Mouse (Mus musculus) urinary bladder, postnatal 25 days (tissue): ENCODE measurements around the gene Ralgapa1.
"Not testable (repeated sequence)": the region's sequence is repeated elsewhere in the genome, so short reads cannot be mapped to it uniquely, and the experiment has no call there.

Experiments
- DNase-seq: peaks from one replicate; pipeline ENCODE4 v3.0.0; 2022; ENCODE audit warnings: low spot score

Gene Ralgapa1

DNA sequence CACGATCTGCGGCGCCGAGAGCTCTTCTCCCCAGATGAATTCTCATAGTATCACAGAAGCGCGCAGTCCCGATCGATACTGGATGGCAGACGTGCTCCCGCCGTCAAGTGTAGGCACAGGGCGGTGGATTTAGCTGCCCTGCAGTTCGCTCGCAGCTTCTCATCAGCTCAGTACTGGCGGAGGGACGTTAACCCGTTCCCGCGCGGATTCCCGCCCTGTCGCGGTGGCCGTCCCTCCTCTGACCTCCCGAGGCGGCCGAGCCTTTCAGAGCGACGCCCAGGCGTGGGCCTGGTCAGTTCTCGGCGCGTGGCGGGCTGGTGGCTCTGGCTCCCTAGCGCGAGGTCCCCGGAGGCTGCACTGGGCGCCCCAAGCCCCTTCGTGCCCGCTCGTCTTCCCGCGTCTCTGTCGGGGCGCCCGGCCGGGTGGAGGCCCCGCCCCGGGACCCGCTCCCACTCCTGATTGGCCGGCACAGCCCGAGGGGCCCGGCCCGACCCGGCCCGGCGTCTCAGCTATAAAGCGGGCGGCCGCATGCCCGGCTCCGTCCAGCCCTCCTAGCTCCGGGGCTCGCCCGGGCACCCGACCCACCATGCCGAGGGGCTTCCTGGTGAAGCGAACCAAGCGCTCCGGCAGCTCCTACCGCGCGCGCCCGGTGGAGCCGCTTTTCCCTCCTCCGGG is 221.9 kb downstream of the Ralgapa1 start, which contains the start of gene Insm2:
Gene Insm2 (plus strand): TSS at position 541 of the 675 bp plus-strand sequence.
- DNase-seq, result no peak

DNA sequence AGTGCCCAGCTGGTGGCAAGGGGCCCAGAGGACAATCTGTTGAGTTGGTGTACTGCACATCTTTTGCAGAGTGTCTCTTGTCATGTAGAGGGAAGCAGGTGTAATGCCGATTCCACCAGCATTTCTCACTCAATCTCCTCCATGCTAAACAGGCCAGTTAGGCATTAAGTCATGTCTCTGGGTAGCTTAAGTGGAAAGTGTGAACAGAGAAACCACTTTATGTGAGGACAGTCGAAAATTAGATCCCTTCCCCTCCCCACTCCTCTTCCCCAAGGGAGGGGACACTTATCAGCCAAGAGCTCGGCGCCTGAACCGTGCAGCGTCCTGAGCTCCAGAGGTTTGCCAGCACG is 222.5 kb downstream of the Ralgapa1 start:
- DNase-seq, result no peak

DNA sequence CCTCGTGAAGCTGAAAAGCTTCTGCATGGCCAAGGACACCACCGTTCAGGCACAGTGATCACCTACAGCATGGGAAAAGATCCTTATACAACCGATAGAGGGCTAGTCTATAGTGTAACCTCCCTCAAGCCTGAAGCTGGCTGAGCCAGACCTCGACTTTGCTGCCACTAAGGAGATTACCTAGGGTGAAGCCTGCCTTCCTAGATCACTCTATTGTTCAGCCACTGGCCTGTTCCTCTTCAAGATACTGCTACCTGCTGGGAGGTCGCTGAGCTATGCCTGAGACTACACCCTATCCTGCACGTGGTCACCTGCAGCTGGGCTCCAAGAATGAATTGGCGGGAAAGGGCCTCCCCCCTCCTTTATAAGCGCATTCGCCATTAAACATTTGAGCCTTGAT is 234.0 kb downstream of the Ralgapa1 start:
- DNase-seq, result not testable (repeated sequence)

DNA sequence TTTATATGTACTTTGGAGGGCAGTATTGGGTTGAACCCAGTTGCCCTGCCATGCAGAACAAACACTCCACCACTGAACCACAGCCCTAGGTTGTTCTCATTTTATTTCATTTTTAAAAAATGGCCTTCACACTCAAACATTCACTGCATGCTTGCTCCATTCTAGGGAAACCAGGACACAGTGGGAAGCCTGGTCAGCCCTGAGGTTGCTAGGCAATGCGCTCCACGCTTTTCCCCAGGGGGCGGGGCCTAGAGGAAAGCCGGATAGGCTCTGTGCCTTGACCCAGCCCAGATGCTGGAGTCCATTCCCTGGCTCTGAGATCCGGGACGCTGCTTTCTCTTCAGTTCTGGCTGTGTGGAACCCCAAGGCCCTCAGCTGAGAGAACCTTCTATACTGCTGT is 247.2 kb downstream of the Ralgapa1 start:
- no peak for DNase-seq

DNA sequence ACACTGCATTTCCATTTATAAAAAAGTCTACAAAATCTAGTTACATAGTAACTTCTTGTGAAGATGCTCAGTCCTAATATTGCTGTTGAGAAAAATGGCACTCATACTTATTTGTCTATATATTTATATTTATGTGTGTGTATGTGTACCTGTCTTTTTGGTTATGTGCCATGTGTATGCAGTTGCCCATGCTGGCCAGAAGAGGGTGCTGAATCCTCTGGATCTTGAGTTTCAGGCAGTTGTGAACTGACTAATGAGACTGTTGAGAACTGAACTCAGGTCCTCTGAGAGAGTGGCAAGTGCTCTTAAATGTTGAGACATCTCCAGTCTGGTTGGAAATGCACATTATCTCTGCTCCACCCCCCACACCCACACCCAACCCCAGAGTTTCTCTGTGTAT is 247.9 kb downstream of the Ralgapa1 start:
- no peak for DNase-seq

DNA sequence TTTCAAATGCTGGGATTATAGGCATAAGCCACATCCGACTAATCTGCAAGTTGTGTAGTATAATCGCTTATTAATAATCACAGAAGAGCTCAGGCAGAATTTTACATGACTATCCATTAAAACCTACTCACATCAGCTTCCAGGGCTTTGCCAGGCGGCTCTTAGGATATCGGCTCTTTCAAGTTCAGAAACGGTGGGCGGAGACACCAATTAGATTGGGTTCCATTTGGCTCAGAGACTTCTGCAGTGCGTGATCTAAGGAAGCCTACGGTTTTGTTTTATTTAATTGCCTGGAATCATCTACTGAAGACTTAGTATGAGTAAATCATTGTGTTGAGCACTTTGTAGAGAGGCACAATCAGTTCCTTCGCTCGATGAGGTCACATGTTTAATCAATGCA is 249.3 kb downstream of the Ralgapa1 start:
- no peak for DNase-seq

DNA sequence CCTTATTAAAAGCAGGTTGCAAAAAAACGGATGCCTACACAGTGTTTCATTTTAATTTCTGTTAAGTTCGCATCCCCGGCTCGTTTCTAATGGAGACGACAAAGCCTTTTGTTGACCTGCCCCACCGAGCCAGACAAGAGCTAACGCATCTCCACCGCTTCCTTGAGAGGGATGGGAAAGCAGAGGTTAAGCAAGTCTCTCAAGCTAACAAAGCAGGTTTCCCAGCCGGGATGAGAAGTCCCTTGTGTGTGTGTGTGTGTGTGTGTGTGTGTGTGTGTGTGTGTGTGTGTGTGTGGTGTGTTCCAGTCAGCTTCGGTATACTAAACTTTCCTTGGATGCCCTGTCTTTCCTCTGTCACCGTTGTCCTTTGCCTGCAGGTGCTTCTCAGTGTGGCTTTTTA is 249.8 kb downstream of the Ralgapa1 start:
- DNase-seq, result no peak

DNA sequence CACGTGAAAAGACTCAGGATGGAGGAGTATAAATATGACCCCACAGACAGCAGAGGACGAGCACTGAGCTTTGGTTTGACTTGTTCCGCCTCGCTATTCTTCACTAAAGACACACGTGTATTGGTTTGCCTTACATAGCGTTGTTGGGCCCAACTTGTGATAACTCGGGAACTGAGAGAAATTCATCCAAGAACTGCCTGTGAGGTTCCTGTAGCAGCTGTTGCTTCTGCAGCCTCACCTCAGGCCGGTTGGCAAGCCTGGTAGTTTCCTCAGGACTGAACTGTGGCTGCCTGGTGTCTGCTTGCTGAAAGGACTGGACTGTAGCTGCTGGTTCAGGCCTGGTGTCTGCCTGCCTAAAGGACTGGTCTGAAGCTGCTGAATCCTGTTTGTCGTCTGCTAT is 250.3 kb downstream of the Ralgapa1 start:
- no peak for DNase-seq

DNA sequence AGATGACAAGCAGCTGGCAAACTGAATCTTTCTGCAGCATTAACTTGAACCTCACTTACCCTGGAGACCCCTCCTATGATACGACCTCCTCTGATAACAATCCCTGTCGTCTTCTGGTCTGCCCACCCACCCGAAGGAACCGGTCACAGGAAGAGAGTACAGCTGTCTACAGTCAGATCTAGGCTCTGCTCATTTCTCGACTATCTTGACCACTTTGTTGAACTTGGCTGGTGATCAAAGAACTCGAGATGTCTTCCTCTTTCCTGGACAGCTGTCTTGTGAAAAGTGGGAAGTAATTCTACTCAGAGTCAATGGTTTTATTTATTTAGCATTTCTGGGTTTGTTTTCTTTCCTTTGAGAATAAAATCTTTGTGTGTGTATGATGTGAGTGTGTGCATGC is 251.3 kb downstream of the Ralgapa1 start:
- no peak for DNase-seq

DNA sequence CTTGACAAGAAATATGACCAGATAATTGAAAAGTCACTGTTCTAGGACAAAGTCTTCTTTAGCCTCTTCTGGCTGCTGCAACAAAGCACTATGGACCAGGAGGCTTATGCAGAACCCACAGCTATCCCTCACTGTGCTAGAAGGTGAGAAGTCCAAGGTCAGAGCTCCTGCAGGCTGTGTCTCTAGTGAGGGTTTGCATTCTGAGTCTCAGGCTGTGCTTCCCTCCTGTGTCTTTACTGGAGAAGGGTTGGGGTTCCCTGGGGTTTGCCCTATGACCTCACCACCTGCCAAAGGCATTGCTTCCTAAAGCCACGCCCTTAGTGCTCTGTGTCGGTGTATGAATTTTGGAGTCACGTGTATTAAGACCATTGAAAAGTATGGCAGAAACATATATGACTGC is 252.5 kb downstream of the Ralgapa1 start:
- no peak for DNase-seq

DNA sequence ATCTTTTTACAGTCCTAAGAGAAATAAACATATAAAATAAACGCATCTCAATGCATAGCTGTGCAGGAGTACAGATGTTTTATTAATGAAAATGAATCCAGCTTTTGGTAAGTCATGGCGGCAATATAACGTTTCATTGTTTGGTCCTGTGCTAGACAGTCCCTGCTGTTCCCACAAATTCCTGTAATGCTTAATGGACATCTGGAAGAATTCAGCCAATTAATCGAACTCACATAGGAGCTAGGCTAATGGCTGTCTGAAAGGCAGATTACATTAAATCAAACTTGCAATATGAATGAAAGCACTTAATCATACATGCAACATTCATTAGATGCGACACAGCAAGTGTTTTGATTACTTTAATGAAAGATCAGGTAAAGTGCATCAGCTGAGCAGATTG is 254.1 kb downstream of the Ralgapa1 start:
- no peak for DNase-seq

DNA sequence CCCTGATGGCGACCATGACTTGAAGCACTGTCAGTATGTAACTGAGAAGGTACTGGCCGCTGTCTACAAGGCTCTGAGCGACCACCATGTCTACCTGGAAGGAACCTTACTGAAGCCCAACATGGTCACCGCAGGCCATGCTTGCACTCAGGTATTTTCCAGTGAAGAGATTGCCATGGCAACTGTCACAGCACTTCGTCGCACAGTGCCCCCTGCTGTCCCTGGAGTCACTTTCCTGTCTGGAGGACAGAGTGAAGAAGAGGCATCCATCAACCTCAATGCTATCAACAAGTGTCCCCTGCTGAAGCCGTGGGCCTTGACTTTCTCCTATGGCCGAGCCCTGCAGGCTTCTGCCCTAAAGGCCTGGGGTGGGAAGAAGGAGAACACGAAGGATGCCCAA is 255.1 kb downstream of the Ralgapa1 start:
- no peak for DNase-seq

DNA sequence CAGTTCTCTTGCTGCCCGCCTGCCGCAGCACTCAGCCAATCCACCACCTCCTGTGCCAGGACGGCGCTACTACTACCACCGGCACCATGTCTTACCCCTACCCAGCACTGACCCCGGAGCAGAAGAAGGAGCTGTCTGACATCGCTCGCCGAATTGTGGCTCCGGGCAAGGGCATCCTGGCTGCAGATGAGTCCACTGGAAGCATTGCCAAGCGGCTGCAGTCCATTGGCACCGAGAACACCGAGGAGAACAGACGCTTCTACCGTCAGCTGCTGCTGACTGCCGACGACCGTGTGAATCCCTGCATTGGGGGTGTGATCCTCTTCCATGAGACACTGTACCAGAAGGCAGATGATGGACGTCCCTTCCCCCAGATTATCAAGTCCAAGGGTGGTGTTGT is 255.8 kb downstream of the Ralgapa1 start, which contains the start of gene Aldoart2:
Gene Aldoart2 (plus strand): TSS at position 34 of the 400 bp plus-strand sequence.
- DNase-seq, result no peak

DNA sequence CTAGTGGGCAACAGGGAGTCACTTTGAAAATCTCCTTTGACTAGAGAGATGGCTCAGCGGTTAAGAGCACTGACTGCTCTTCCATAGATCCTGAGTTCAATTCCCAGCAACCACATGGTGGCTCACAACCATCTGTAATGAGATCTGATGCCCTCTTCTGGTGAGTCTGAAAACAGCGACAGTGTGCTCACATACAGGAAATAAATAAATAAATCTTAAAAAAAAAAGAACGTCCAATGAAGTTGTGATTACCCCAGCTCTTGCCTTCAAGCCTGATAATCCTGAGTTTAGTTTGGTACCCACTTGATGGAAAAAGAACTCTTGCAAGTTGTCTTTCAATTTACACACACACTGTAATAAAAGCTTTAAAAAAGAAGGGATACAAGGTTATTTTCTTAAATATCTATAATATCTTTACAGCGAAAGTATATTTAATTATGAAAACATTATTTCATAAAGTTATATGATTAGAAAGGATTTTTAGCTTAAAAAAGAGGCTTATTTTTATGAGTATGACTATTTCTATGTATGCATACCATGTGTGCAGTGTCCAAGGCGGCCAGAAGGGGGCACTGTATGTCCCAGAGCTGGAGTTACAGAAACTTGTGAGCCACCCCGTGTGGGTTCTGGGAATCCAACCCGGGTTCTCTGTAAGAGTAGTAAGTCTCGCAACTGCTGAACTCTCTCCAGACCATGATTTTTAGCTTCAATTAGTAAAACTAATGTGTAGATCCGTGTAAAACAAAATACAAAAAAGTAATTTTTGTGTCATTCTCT is 256.6 kb downstream of the Ralgapa1 start:
- DNase-seq, result no peak

DNA sequence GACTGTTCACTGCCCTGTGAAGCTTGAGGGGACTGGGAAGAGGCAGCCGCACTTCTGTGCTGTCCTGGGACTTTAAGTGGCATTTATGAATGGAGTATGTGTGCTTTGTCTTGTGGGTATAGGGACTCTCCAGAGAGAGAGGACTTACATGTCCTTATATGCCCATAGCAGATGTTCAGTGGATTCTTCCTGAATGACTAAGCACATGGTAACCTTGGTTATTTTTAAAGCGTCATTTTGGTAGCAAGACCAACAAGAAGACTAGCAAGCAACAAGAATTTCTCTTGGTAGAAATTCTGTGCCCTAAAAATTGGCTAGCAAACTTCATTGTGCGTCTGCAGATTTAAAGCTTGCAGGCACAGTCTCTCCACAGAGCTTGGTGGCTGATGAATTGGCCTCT is 257.2 kb downstream of the Ralgapa1 start:
- DNase-seq, result no peak

DNA sequence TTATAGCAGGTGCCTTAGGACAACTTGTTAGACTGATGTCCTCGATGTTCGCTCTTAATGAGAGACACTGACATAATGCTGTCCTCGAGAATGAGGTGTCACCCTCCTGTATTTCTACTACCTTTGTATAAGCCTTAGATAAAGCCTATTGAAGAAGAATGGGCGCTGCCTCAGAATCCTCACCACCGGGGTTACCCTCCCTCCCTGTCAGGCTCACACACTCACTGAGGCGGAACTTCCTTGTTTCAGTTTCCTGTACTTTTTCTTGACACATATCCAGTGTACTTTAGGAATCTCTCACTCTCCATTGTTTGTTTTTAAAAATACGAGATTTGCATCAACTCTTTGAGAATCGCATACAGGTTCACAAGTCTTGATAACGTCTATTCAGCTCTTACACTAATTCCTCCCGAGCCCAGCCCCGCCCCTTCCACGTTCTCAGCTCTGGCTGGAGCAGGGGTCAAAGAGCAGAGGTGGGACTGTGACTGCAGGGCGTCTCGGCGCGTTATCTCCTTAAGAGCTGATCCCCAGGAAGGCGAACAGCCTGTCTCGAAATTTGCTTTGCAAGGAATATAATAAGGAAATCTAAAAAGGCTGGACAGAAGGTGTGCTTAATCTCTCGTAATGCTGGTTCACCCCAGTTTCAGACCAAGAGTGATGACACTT is 260.8 kb downstream of the Ralgapa1 start:
- DNase-seq, result no peak

DNA sequence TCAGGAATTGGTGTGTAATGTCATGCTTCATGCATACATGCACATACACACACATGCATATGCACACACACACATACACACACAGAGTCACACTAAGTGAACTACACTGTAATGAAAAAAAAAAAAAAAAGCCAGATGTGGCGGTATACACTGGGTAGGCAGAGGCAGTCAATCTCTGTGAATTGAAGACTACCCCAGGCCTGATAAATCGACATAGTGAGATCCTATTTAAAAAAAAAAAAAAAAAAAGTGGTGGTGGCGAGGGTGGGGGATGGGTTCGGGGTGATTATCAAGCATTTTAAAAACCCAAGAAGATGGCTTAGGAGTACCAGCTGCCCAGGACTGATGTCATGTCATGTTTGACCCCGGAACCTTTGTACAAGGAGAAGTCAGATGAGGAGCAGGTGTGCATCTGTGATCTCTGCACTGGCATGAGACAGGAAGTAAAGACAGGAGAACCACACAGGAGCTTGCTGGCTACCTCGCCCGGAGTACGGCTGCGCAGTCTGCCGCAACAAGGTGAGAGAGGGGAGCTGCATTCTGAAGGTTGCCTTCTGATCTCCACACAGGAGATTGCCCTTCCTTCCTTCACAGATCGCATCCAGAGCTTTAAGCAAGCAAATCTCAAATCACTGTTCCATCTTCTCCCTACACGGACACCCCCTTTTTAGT is 261.6 kb downstream of the Ralgapa1 start:
- DNase-seq, result no peak

DNA sequence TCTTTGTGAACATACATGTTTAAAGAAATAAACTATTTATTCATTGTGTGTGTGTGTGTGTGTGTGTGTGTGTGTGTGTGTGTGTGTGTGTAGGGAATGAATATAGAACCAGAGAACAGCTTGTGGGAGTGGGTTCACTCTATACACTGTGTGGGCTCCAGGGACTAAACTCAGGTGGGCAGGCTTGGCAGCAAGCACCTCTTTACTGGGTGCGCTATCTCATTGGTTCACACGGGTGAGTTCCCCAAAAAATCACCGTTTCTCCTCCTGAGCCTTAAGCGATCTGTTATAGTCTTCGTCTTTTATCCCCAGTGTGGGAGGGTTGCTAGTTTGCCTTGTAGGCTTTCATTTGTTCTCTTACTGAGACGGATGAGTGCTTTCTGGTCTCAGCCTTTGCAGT is 263.1 kb downstream of the Ralgapa1 start:
- no peak for DNase-seq

DNA sequence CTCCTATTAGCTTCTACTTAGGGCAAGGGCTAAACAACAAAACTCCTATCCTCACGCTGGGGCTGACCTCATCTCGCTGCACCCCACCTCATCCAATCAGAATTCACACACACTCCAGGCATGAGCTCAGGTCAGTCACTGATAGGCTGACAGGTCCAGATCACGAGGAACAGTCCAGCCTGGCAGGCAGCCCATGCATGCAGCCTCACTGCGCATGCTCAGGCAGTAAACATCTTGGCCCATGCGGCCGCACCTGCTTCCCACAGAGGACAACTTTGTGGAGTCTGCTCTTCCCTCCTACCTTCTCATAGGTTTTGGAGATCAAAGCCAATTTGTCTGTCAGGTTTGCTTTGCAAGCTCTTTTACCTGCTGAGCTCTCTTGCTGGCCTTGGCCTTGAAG is 266.1 kb downstream of the Ralgapa1 start:
- not testable (repeated sequence) for DNase-seq
